Mouse (Mus musculus): ENCODE data around the gene Pigo.

- TF ChIP-seq CTCF (IDR thresholded peaks at IDR 0.05; ENCODE audit: control insufficient read depth, insufficient read depth, insufficient replicate concordance, low read depth, low read length) = no peak
- 0 out of 2 replicates have a peak, but pooled peaks have one; percentile 22 for TF ChIP-seq POLR2A (IDR thresholded peaks at IDR 0.05; ENCODE audit: control insufficient read depth, low read depth, low read length)
Measured at GRCm38 (mm10) chr4:43040114-43040572, 14.5 kb upstream of the Pigo start.

All from testis, adult 2 months (tissue).